Mouse (Mus musculus) gastrocnemius, postnatal 25 days (tissue): ENCODE results near the gene Trio. TPM values are rescaled to one million over a fixed set of nuclear protein-coding genes. Genes with fewer than 3 reads are reported as not detected.

Experiments
- DNase-seq: peaks from one replicate; pipeline ENCODE4 v3.0.0; 2022
- total RNA-seq, 2 experiments: library from RNA; stranded (reverse); gene quantifications; 1 replicate in 1 of 2; 2 replicates in 1 of 2; pipeline ENCODE4 v1.2.3; 2021

Trio gene
- total RNA-seq, 2 experiments from 2014 or later, result 31.0 to 36.4 TPM

- DNase-seq, result peak; percentile 38
Observed at GRCm38 (mm10) chr15:27710698-27711097, 314.9 kb downstream of the Trio start.

- no peak for DNase-seq
Observed at GRCm38 (mm10) chr15:27708968-27709612, 316.6 kb downstream of the Trio start.

GRCm38 (mm10) chr15:27708499-27708898 lies 317.1 kb downstream of the Trio start:
- no peak for DNase-seq

GRCm38 (mm10) chr15:27702972-27703313 lies 322.7 kb downstream of the Trio start:
- DNase-seq, result no peak

- peak; percentile 25 for DNase-seq
Observed at GRCm38 (mm10) chr15:27702031-27702971, 323.3 kb downstream of the Trio start.

GRCm38 (mm10) chr15:27697632-27698031 lies 328.0 kb downstream of the Trio start:
- DNase-seq, result no peak

GRCm38 (mm10) chr15:27693235-27693634 lies 332.4 kb downstream of the Trio start:
- no peak for DNase-seq

- no peak for DNase-seq
Observed at GRCm38 (mm10) chr15:27692161-27692560, 333.5 kb downstream of the Trio start.

GRCm38 (mm10) chr15:27691213-27691612 lies 334.4 kb downstream of the Trio start:
- DNase-seq, result no peak

- DNase-seq, result no peak
Observed at GRCm38 (mm10) chr15:27688041-27688651, 337.5 kb downstream of the Trio start.

GRCm38 (mm10) chr15:27684813-27685212 lies 340.8 kb downstream of the Trio start:
- DNase-seq, result no peak

- no peak for DNase-seq
Observed at GRCm38 (mm10) chr15:27683206-27683605, 342.4 kb downstream of the Trio start.

- no peak for DNase-seq
Observed at GRCm38 (mm10) chr15:27682619-27683018, 343.0 kb downstream of the Trio start.

- peak; percentile 94 for DNase-seq
Observed at GRCm38 (mm10) chr15:27681419-27682187, 344.0 kb downstream of the Trio start, which contains the start of gene Otulinl. Gene Otulinl, minus strand, starts transcription at chr15:27681579.

GRCm38 (mm10) chr15:27680997-27681396 lies 344.7 kb downstream of the Trio start:
- DNase-seq, result no peak

Other genes with a start within 250 kb of the Trio start
- gene Dnah5, start 177.9 kb upstream of the Trio start, total RNA-seq, result not detected